Mouse (Mus musculus): Measurements from ENCODE around the gene Zw10. TPM values are rescaled to one million over a fixed set of nuclear protein-coding genes. Genes with fewer than 3 reads are reported as not detected.

Zw10 gene
- polyA plus RNA-seq, 1 experiment from 2014 or later, result 37.0 TPM

DNA sequence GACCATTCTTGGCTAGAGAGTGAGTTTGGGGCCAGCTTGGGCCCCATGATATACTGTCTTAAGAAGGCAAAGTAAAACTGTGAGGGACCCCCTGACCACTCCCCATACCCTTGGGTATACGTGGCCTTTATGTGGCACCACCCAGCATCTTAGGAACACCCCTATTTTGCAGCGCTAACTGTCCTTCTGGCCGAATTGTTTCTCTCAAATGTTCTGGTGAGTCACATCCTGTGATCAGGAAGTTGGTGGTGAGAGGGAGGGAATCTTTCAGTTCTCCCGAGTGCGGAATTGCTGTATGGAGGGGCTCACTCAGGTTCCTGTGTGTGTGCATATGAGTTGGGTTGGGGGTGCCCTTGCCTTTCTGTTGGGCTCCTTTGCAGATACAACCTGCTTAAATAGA is 55.9 kb downstream of the Zw10 start:
- no peak overlapping the region for H3K9ac ChIP-seq (ENCODE audit: low read length)
- ATAC-seq (replicated peaks; ENCODE audit: low FRiP score, low TSS enrichment, low read depth), result no peak
- H3K36me3 ChIP-seq (ENCODE audit: control insufficient read depth, insufficient read depth, low read length), result no peaks in the 10 kb centered on the region
- no peaks in the 10 kb centered on the region for H3K9me3 ChIP-seq (ENCODE audit: control insufficient read depth, low read length)
- H3K4me2 ChIP-seq (ENCODE audit: low read length), result no peak overlapping the region
- H3K4me1 ChIP-seq (replicated peaks; ENCODE audit: control insufficient read depth, insufficient read depth, low read length), result peaks cover 4% of the 10 kb centered on the region
- no peaks in the 10 kb centered on the region for H3K27me3 ChIP-seq (replicated peaks; ENCODE audit: control insufficient read depth, insufficient read depth, low read length)
- WGBS, result 82% methylated on average over 5 of the region's 5 CpGs
- DNase-seq (ENCODE audit: low spot score), result no peak
- no peak overlapping the region; the same call in 1 of the 2 replicates for H3K27ac ChIP-seq (ENCODE audit: low read depth)
- H3K4me3 ChIP-seq (ENCODE audit: low read depth, low read length), result no peak overlapping the region

GRCm38 (mm10) chr9:49118271-49118825 is 62.9 kb downstream of the Zw10 start:
- H3K4me1 ChIP-seq (replicated peaks; ENCODE audit: control insufficient read depth, insufficient read depth, low read length), result no peaks in the 10 kb centered on the region

GRCm38 (mm10) chr9:49119759-49120158 is 64.3 kb downstream of the Zw10 start:
- H3K9me3 ChIP-seq (ENCODE audit: control insufficient read depth, low read length), result no peaks in the 10 kb centered on the region

More at GRCm38 (mm10) chr9:49118271-49118825, 62.9 kb downstream of the Zw10 start:
- DNase-seq (ENCODE audit: low spot score), result no peak
- no peak for ATAC-seq (replicated peaks; ENCODE audit: low FRiP score, low TSS enrichment, low read depth)
- WGBS, result 40% methylated on average over 3 of the region's 3 CpGs
- Histone ChIP-seq H3K27me3 (replicated peaks; ENCODE audit: control insufficient read depth, insufficient read depth, low read length) (no peaks in the 10 kb centered on the region), H3K4me2 (ENCODE audit: low read length) (no peak overlapping the region), H3K9me3 (ENCODE audit: control insufficient read depth, low read length) (no peaks in the 10 kb centered on the region), H3K27ac (ENCODE audit: low read depth) (no peak overlapping the region), H3K4me3 (ENCODE audit: low read depth, low read length) (no peak overlapping the region), H3K9ac (ENCODE audit: low read length) (no peak overlapping the region), H3K36me3 (ENCODE audit: control insufficient read depth, insufficient read depth, low read length) (no peaks in the 10 kb centered on the region)

DNA sequence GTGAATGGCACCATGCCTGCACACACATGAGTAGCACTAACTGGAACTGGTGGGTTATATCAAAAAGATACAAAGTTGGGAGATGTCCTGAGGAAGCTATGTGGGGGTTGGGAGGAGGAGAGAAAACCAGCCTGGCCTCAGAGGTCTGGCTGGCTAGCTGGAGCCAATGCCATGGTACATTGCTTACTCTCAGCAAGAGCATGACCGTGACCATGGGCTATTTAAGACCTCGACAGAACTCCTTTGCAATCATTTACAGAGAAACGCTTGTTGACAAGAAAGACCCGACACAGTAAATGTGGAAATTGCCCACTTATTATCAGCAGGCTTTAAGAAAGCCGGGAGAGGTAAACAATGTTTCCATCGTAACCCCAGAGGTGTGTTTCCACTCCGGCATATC is 70.3 kb downstream of the Zw10 start:
- DNase-seq (ENCODE audit: low spot score) (no peak), ATAC-seq (replicated peaks; ENCODE audit: low FRiP score, low TSS enrichment, low read depth) (no peak)
- Histone ChIP-seq H3K4me2 (ENCODE audit: low read length) (no peak overlapping the region), H3K4me3 (ENCODE audit: low read depth, low read length) (no peak overlapping the region), H3K27me3 (replicated peaks; ENCODE audit: control insufficient read depth, insufficient read depth, low read length) (no peaks in the 10 kb centered on the region), H3K27ac (ENCODE audit: low read depth) (no peak overlapping the region), H3K36me3 (ENCODE audit: control insufficient read depth, insufficient read depth, low read length) (no peaks in the 10 kb centered on the region), H3K4me1 (replicated peaks; ENCODE audit: control insufficient read depth, insufficient read depth, low read length) (no peaks in the 10 kb centered on the region), H3K9me3 (ENCODE audit: control insufficient read depth, low read length) (no peaks in the 10 kb centered on the region), H3K9ac (ENCODE audit: low read length) (no peak overlapping the region)
- WGBS, result 55% methylated on average over 7 of the region's 7 CpGs

More at GRCm38 (mm10) chr9:49119759-49120158, 64.3 kb downstream of the Zw10 start:
- Histone ChIP-seq H3K36me3 (ENCODE audit: control insufficient read depth, insufficient read depth, low read length) (no peaks in the 10 kb centered on the region), H3K4me3 (ENCODE audit: low read depth, low read length) (no peak overlapping the region), H3K4me1 (replicated peaks; ENCODE audit: control insufficient read depth, insufficient read depth, low read length) (no peaks in the 10 kb centered on the region), H3K4me2 (ENCODE audit: low read length) (no peak overlapping the region), H3K27me3 (replicated peaks; ENCODE audit: control insufficient read depth, insufficient read depth, low read length) (no peaks in the 10 kb centered on the region), H3K9ac (ENCODE audit: low read length) (no peak overlapping the region), H3K27ac (ENCODE audit: low read depth) (no peak overlapping the region)
- ATAC-seq (replicated peaks; ENCODE audit: low FRiP score, low TSS enrichment, low read depth) (no peak), DNase-seq (ENCODE audit: low spot score) (no peak)
- WGBS, result 87% methylated on average over 4 of the region's 4 CpGs

Other genes starting within 250 kb of the Zw10 start
- gene Zbtb16, start 219.4 kb upstream of the Zw10 start, polyA plus RNA-seq (2014; fragmentation: Nextera tagmentation; extraction: Ambion mirVana), result 2.4 and 3.4 TPM in 2 replicates
- gene Htr3a, start 144.5 kb upstream of the Zw10 start, polyA plus RNA-seq (2014; fragmentation: Nextera tagmentation; extraction: Ambion mirVana), result 2.5 and 2.7 TPM in 2 replicates
- 2.3 and 3.3 TPM in 2 replicates for gene Htr3b, start 90.6 kb upstream of the Zw10 start, polyA plus RNA-seq (2014; fragmentation: Nextera tagmentation; extraction: Ambion mirVana)
- gene Usp28, start 70.2 kb upstream of the Zw10 start, polyA plus RNA-seq (2014; fragmentation: Nextera tagmentation; extraction: Ambion mirVana), result 26.7 and 30.7 TPM in 2 replicates
- 1.2 and 1.3 TPM in 2 replicates for gene Tmprss5, start 25.6 kb downstream of the Zw10 start, polyA plus RNA-seq (2014; fragmentation: Nextera tagmentation; extraction: Ambion mirVana)
- gene Gm4894, start 194.9 kb downstream of the Zw10 start, polyA plus RNA-seq (2014; fragmentation: Nextera tagmentation; extraction: Ambion mirVana), result not detected in 2 replicates